Mouse (Mus musculus): Measurements from ENCODE around the gene Olfr1026.

Olfr1026 gene

DNA sequence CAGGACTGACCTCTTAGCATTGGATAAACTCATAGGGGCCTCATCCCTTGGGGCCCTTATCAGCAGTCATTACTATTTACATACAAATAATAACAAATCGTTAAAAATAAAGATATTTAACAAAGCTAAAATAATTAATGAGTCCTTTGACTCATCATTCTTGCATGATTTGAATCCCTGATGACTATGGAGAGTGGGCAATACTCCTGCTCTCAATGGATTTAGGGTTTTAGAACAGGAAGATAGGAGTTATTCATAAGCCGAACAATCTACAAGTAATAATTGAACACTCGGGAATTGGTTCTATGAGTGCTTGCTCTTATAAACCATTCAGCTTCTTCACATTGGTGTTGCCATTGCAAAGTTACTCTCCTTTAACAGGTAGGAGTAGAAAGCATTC lies at the start of gene Olfr1026:
Gene Olfr1026 (plus strand): TSS at position 301 of the 400 bp plus-strand sequence.
- DNase-seq (ENCODE audit: low spot score in 2 of 2): no peak

- DNase-seq (ENCODE audit: low spot score in 2 of 2): no peak
Measured at GRCm38 (mm10) chr2:85885340-85885739, 36.0 kb upstream of the Olfr1026 start, which contains the start of gene Olfr1023. Olfr1023 (plus strand) TSS chr2:85885640.

DNA sequence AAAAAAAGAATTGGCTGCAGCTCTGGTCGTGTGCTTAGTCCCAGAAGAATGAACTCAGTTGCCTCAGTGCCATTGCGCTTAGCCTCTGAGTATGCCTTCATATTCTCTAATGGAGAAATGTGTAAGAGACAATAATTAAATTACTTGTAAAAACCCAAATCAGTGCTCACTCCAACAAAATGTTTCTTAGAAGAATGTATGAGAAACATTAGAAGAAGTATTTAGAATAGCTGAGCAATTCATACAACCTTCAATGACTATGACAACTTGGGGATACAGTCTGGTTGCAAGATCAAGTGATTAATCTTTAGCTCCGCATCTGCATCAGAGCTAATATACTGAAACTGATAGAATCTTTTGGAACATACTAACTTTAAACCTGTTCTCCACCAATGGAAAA lies 16.4 kb upstream of the Olfr1026 start, which contains the start of gene Olfr1024:
Gene Olfr1024 (minus strand): TSS at position 101 of the 400 bp plus-strand sequence.
- no peak for DNase-seq (ENCODE audit: low spot score in 2 of 2)

GRCm38 (mm10) chr2:85913197-85913596 lies 8.2 kb upstream of the Olfr1026 start:
- DNase-seq (ENCODE audit: low spot score in 2 of 2): no peak

DNA sequence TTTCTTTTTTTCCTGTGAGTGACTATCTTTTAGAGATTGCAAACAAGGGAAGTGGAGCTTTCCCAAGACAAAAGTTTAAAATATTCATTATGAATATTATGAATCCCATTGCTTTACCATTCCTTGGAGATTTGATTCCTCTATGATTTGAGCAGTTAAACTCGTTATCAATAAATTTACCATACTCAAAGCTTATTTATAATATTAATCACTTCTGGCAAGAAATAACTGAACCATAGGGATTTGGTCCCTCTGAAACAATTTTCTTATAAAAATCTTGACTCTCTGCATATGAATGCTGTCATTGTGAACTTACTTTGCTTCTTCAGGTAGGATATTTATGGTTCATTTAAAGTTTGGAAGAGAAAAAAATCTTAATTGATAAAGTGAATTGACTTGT lies 6.5 kb upstream of the Olfr1026 start, which contains the start of gene Olfr1025-ps1:
Gene Olfr1025-ps1 (plus strand): TSS at position 301 of the 400 bp plus-strand sequence.
- no peak for DNase-seq (ENCODE audit: low spot score in 2 of 2)

GRCm38 (mm10) chr2:85950137-85950536 lies 28.8 kb downstream of the Olfr1026 start, which contains the start of gene Olfr1028:
Olfr1028 (plus strand) TSS chr2:85950437.
- no peak for DNase-seq (ENCODE audit: low spot score in 2 of 2)

DNA sequence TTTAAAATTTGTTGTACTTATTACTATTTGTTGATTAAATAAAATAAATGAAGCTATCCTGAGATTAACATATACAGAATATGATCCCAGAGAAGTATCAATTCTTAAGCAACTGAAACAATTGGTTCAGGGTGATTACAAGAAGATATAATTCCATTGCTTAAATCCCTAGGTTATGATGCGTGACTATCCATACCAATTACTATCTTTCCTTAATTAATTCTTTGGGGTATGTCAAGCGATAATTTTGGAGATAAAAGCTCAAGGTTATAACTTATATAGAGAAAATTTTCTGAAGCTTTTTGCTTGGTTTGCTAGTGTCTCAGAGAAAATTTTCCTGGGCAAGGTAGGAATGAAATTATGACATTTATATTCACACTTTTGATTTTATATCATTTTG lies 52.2 kb downstream of the Olfr1026 start, which contains the start of gene Olfr1029:
Gene Olfr1029 (plus strand): TSS at position 301 of the 400 bp plus-strand sequence.
- DNase-seq (ENCODE audit: low spot score in 2 of 2): no peak

Measured in frontal cortex, postnatal 25 days (tissue).